Mouse (Mus musculus) cortical plate, adult 2 months (tissue): Measurements from ENCODE around the gene Cyp1b1.

Source experiments
- CTCF ChIP-seq: fragments of 200-500 bp; IDR thresholded peaks from 2 replicates; pipeline ENCODE4 v1.5.1; 2011; ENCODE audit warnings: mild to moderate bottlenecking, control low read depth, low read length; ENCODE audit not compliant: insufficient read depth; ENCODE audit errors: extremely low read depth
- POLR2A ChIP-seq: fragments of 200-500 bp; IDR thresholded peaks from 2 replicates; pipeline ENCODE4 v1.6.1; 2011; ENCODE audit warnings: mild to moderate bottlenecking, low read length, control low read depth; ENCODE audit not compliant: insufficient read depth; ENCODE audit errors: extremely low read depth

GRCm38 (mm10) chr17:79720681-79721080, 5.8 kb upstream of the Cyp1b1 start:
- no peak for TF ChIP-seq POLR2A
- no peak for TF ChIP-seq CTCF
